Mouse (Mus musculus): ENCODE data around the gene Mink1. TPM values are rescaled to one million over a fixed set of nuclear protein-coding genes. Genes with fewer than 3 reads are reported as not detected.

The Mink1 gene
- polyA plus RNA-seq, 1 experiment from 2014 or later = 20.4 TPM

- Histone ChIP-seq H3K4me3 (replicated peaks; ENCODE audit: low read depth, low read length) (no peak overlapping the region), H3K9me3 (ENCODE audit: control insufficient read depth, low read length) (no peaks in the 10 kb centered on the region), H3K4me1 (ENCODE audit: control insufficient read depth, insufficient read depth, low read length) (no peaks in the 10 kb centered on the region), H3K27ac (replicated peaks; ENCODE audit: low read depth, low read length) (no peak overlapping the region), H3K27me3 (ENCODE audit: control insufficient read depth, insufficient read depth, low read length) (no peaks in the 10 kb centered on the region), H3K4me2 (ENCODE audit: low read length) (no peak overlapping the region), H3K36me3 (ENCODE audit: control insufficient read depth, insufficient read depth, low read length) (no peaks in the 10 kb centered on the region), H3K9ac (replicated peaks; ENCODE audit: low read length) (peak overlapping the region; percentile 12; the same call in 1 of the 2 replicates)
- ATAC-seq (ENCODE audit: low FRiP score, low TSS enrichment) (no peak), DNase-seq (no peak)
- WGBS = 85% methylated on average over 9 of the region's 9 CpGs
Measured at GRCm38 (mm10) chr11:70579710-70580357, 17.2 kb downstream of the Mink1 start.

- no peak for ATAC-seq (ENCODE audit: low FRiP score, low TSS enrichment)
- Histone ChIP-seq H3K4me1 (ENCODE audit: control insufficient read depth, insufficient read depth, low read length) (peaks cover 4% of the 10 kb centered on the region; the same call in 1 of the 2 replicates), H3K9ac (replicated peaks; ENCODE audit: low read length) (peak overlapping the region; percentile 12; the same call in 1 of the 2 replicates)
Measured at GRCm38 (mm10) chr11:70580358-70580720, 17.7 kb downstream of the Mink1 start.

GRCm38 (mm10) chr11:70580921-70581320, 18.2 kb downstream of the Mink1 start:
- no peak overlapping the region for H3K27ac ChIP-seq (replicated peaks; ENCODE audit: low read depth, low read length)
- WGBS = 85% methylated on average over 3 of the region's 3 CpGs
- no peaks in the 10 kb centered on the region for H3K36me3 ChIP-seq (ENCODE audit: control insufficient read depth, insufficient read depth, low read length)
- no peak overlapping the region for H3K4me3 ChIP-seq (replicated peaks; ENCODE audit: low read depth, low read length)
- no peak overlapping the region for H3K9ac ChIP-seq (replicated peaks; ENCODE audit: low read length)
- no peak for DNase-seq
- H3K9me3 ChIP-seq (ENCODE audit: control insufficient read depth, low read length) = no peaks in the 10 kb centered on the region
- ATAC-seq (ENCODE audit: low FRiP score, low TSS enrichment) = no peak
- peaks cover 10% of the 10 kb centered on the region; the same call in 1 of the 2 replicates for H3K4me1 ChIP-seq (ENCODE audit: control insufficient read depth, insufficient read depth, low read length)
- H3K27me3 ChIP-seq (ENCODE audit: control insufficient read depth, insufficient read depth, low read length) = no peaks in the 10 kb centered on the region
- no peak overlapping the region for H3K4me2 ChIP-seq (ENCODE audit: low read length)

More at GRCm38 (mm10) chr11:70580358-70580720, 17.7 kb downstream of the Mink1 start:
- Histone ChIP-seq H3K27ac (replicated peaks; ENCODE audit: low read depth, low read length) (no peak overlapping the region), H3K9me3 (ENCODE audit: control insufficient read depth, low read length) (no peaks in the 10 kb centered on the region), H3K4me2 (ENCODE audit: low read length) (no peak overlapping the region), H3K27me3 (ENCODE audit: control insufficient read depth, insufficient read depth, low read length) (no peaks in the 10 kb centered on the region), H3K4me3 (replicated peaks; ENCODE audit: low read depth, low read length) (no peak overlapping the region), H3K36me3 (ENCODE audit: control insufficient read depth, insufficient read depth, low read length) (no peaks in the 10 kb centered on the region)
- DNase-seq = no peak
- 69% methylated on average over 5 of the region's 5 CpGs for WGBS

GRCm38 (mm10) chr11:70582196-70582595, 19.5 kb downstream of the Mink1 start:
- H3K9ac ChIP-seq (replicated peaks; ENCODE audit: low read length) = no peak overlapping the region
- WGBS = 78% methylated on average over 3 of the region's 3 CpGs
- no peaks in the 10 kb centered on the region for H3K36me3 ChIP-seq (ENCODE audit: control insufficient read depth, insufficient read depth, low read length)
- H3K4me2 ChIP-seq (ENCODE audit: low read length) = no peak overlapping the region
- H3K27me3 ChIP-seq (ENCODE audit: control insufficient read depth, insufficient read depth, low read length) = no peaks in the 10 kb centered on the region
- peaks cover 12% of the 10 kb centered on the region; the same call in 1 of the 2 replicates for H3K4me1 ChIP-seq (ENCODE audit: control insufficient read depth, insufficient read depth, low read length)
- no peak overlapping the region for H3K4me3 ChIP-seq (replicated peaks; ENCODE audit: low read depth, low read length)
- ATAC-seq (ENCODE audit: low FRiP score, low TSS enrichment) (no peak), DNase-seq (no peak)
- no peaks in the 10 kb centered on the region for H3K9me3 ChIP-seq (ENCODE audit: control insufficient read depth, low read length)
- no peak overlapping the region for H3K27ac ChIP-seq (replicated peaks; ENCODE audit: low read depth, low read length)

- H3K27ac ChIP-seq (replicated peaks; ENCODE audit: low read depth, low read length) = peak overlapping the region; percentile 41; the same call in 1 of the 2 replicates
Measured at GRCm38 (mm10) chr11:70583022-70583714, 20.5 kb downstream of the Mink1 start.

DNA sequence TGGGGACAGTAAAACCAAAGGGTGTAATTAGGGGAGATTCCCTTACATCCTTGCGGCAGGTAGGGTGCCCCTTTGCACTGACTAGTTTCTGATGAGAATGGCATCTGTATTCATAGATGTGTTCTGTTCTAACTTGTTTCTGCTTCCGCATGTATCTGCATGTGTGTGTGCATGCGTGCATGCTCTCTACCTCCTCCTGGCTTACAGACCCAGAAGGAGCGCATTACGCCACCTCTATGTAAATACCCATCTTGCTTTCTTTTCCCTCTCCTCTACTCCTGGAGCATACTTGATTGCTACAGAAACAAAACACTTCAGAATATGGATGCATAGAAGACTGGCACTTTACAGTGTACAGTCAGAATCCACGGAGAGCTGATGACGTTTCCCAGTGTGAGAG, 21.1 kb downstream of the Mink1 start:
- 94% methylated on average over 7 of the region's 7 CpGs for WGBS
- Histone ChIP-seq H3K9ac (replicated peaks; ENCODE audit: low read length) (no peak overlapping the region), H3K27me3 (ENCODE audit: control insufficient read depth, insufficient read depth, low read length) (no peaks in the 10 kb centered on the region), H3K9me3 (ENCODE audit: control insufficient read depth, low read length) (no peaks in the 10 kb centered on the region), H3K27ac (replicated peaks; ENCODE audit: low read depth, low read length) (no peak overlapping the region), H3K4me1 (ENCODE audit: control insufficient read depth, insufficient read depth, low read length) (peaks cover 12% of the 10 kb centered on the region; the same call in 1 of the 2 replicates), H3K4me3 (replicated peaks; ENCODE audit: low read depth, low read length) (no peak overlapping the region), H3K36me3 (ENCODE audit: control insufficient read depth, insufficient read depth, low read length) (no peaks in the 10 kb centered on the region), H3K4me2 (ENCODE audit: low read length) (no peak overlapping the region)
- ATAC-seq (ENCODE audit: low FRiP score, low TSS enrichment) (no peak), DNase-seq (no peak)

More at GRCm38 (mm10) chr11:70583022-70583714, 20.5 kb downstream of the Mink1 start:
- Histone ChIP-seq H3K36me3 (ENCODE audit: control insufficient read depth, insufficient read depth, low read length) (no peaks in the 10 kb centered on the region), H3K4me1 (ENCODE audit: control insufficient read depth, insufficient read depth, low read length) (peaks cover 12% of the 10 kb centered on the region; the same call in 1 of the 2 replicates), H3K4me3 (replicated peaks; ENCODE audit: low read depth, low read length) (no peak overlapping the region), H3K4me2 (ENCODE audit: low read length) (no peak overlapping the region), H3K9me3 (ENCODE audit: control insufficient read depth, low read length) (no peaks in the 10 kb centered on the region), H3K9ac (replicated peaks; ENCODE audit: low read length) (no peak overlapping the region), H3K27me3 (ENCODE audit: control insufficient read depth, insufficient read depth, low read length) (no peaks in the 10 kb centered on the region)
- no peak for ATAC-seq (ENCODE audit: low FRiP score, low TSS enrichment)
- WGBS = 82% methylated on average over 6 of the region's 6 CpGs
- DNase-seq = no peak

DNA sequence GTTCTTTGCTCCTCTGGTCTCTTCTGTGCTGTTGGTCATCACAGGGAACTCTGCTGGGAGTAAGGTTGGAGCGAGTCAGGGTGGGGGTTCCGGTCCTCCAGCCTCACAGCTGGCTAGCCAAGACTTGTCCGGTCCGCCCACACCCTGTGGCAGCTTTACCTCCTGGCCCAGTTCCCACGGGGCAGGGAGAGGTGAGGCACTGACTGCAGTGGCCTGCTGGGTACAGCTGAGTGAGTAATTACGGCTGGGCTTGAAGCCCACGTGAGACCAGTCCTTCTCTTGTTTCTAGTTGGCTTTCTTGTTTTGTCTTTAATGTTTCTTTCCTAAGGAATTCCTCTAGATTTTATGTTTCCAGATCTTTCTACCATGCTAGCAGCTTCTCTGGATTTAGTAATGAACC, 22.8 kb downstream of the Mink1 start:
- H3K9me3 ChIP-seq (ENCODE audit: control insufficient read depth, low read length) = no peaks in the 10 kb centered on the region
- no peak overlapping the region for H3K4me2 ChIP-seq (ENCODE audit: low read length)
- peaks cover 12% of the 10 kb centered on the region; the same call in 1 of the 2 replicates for H3K4me1 ChIP-seq (ENCODE audit: control insufficient read depth, insufficient read depth, low read length)
- H3K27me3 ChIP-seq (ENCODE audit: control insufficient read depth, insufficient read depth, low read length) = no peaks in the 10 kb centered on the region
- DNase-seq = peak; percentile 24
- WGBS = 59% methylated on average over 7 of the region's 7 CpGs
- H3K27ac ChIP-seq (replicated peaks; ENCODE audit: low read depth, low read length) = no peak overlapping the region
- H3K36me3 ChIP-seq (ENCODE audit: control insufficient read depth, insufficient read depth, low read length) = no peaks in the 10 kb centered on the region
- ATAC-seq (ENCODE audit: low FRiP score, low TSS enrichment) = no peak
- no peak overlapping the region for H3K9ac ChIP-seq (replicated peaks; ENCODE audit: low read length)
- H3K4me3 ChIP-seq (replicated peaks; ENCODE audit: low read depth, low read length) = no peak overlapping the region

DNA sequence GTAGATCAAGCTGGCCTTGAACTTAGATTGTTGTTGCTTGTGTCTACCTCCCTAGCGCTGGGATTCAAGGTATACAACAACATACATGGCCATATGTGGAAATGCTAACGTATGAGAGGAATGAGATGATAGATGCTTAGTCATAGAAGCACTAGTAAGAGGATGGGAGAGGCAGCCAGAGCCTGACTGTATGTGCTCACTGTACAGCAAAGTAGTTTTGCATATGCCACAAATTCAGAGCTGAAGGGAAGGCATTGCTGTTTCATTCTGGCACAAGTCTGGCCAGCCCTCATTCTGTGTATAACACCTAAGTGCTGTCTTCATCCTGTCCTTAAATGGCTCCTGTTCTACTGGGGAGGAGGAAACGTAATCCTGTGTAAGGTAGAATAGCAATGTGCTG, 23.6 kb downstream of the Mink1 start:
- no peak for DNase-seq
- Histone ChIP-seq H3K9ac (replicated peaks; ENCODE audit: low read length) (no peak overlapping the region), H3K27me3 (ENCODE audit: control insufficient read depth, insufficient read depth, low read length) (no peaks in the 10 kb centered on the region), H3K9me3 (ENCODE audit: control insufficient read depth, low read length) (no peaks in the 10 kb centered on the region), H3K4me3 (replicated peaks; ENCODE audit: low read depth, low read length) (no peak overlapping the region), H3K27ac (replicated peaks; ENCODE audit: low read depth, low read length) (no peak overlapping the region), H3K4me1 (ENCODE audit: control insufficient read depth, insufficient read depth, low read length) (peaks cover 12% of the 10 kb centered on the region; the same call in 1 of the 2 replicates), H3K36me3 (ENCODE audit: control insufficient read depth, insufficient read depth, low read length) (no peaks in the 10 kb centered on the region), H3K4me2 (ENCODE audit: low read length) (no peak overlapping the region)
- 94% methylated on average over 3 of the region's 3 CpGs for WGBS
- no peak for ATAC-seq (ENCODE audit: low FRiP score, low TSS enrichment)
